Mouse (Mus musculus): ENCODE measurements around the gene Ap1b1. TPM values are rescaled to one million over a fixed set of nuclear protein-coding genes. Genes with fewer than 3 reads are reported as not detected.
A peak's percentile ranks its signal among the peaks of the same experiment; 100 is the strongest.

The Ap1b1 gene
- polyA plus RNA-seq, 1 experiment from 2014 or later, result 48.3 TPM

GRCm38 (mm10) chr11:4998352-4998751, 11.7 kb downstream of the Ap1b1 start:
- H3K36me3 ChIP-seq (ENCODE audit: control insufficient read depth, insufficient read depth, low read length), result no peaks in the 10 kb centered on the region
- ATAC-seq (ENCODE audit: low read depth), result no peak
- H3K4me2 ChIP-seq (ENCODE audit: low read depth, low read length), result no peak overlapping the region
- 0 out of 2 replicates have a peak overlapping the region, but pooled peaks have one; percentile 28 for H3K27ac ChIP-seq (ENCODE audit: low read length)
- H3K27me3 ChIP-seq (ENCODE audit: control insufficient read depth, insufficient read depth, low read depth, low read length), result no peaks in the 10 kb centered on the region
- WGBS, result 28% methylated on average over 3 of the region's 3 CpGs
- no peaks in the 10 kb centered on the region for H3K4me1 ChIP-seq (replicated peaks; ENCODE audit: control insufficient read depth, insufficient read depth, low read length)
- H3K9me3 ChIP-seq (ENCODE audit: control insufficient read depth, low read length), result no peaks in the 10 kb centered on the region
- no peak overlapping the region for H3K9ac ChIP-seq (ENCODE audit: low read length)
- no peak overlapping the region for H3K4me3 ChIP-seq (ENCODE audit: low read length)

GRCm38 (mm10) chr11:4998762-4999161, 12.1 kb downstream of the Ap1b1 start:
- Histone ChIP-seq H3K36me3 (ENCODE audit: control insufficient read depth, insufficient read depth, low read length) (no peaks in the 10 kb centered on the region), H3K27ac (ENCODE audit: low read length) (0 out of 2 replicates have a peak overlapping the region, but pooled peaks have one; percentile 28)

GRCm38 (mm10) chr11:5000241-5000640, 13.6 kb downstream of the Ap1b1 start:
- Histone ChIP-seq H3K27ac (ENCODE audit: low read length) (no peak overlapping the region), H3K4me2 (ENCODE audit: low read depth, low read length) (no peak overlapping the region), H3K4me1 (replicated peaks; ENCODE audit: control insufficient read depth, insufficient read depth, low read length) (no peaks in the 10 kb centered on the region), H3K9me3 (ENCODE audit: control insufficient read depth, low read length) (no peaks in the 10 kb centered on the region), H3K9ac (ENCODE audit: low read length) (no peak overlapping the region), H3K4me3 (ENCODE audit: low read length) (no peak overlapping the region), H3K36me3 (ENCODE audit: control insufficient read depth, insufficient read depth, low read length) (no peaks in the 10 kb centered on the region), H3K27me3 (ENCODE audit: control insufficient read depth, insufficient read depth, low read depth, low read length) (no peaks in the 10 kb centered on the region)
- 83% methylated on average over 1 of the region's 1 CpGs for WGBS
- no peak for ATAC-seq (ENCODE audit: low read depth)

More at GRCm38 (mm10) chr11:4998762-4999161, 12.1 kb downstream of the Ap1b1 start:
- WGBS, result 48% methylated on average over 1 of the region's 1 CpGs
- no peak for ATAC-seq (ENCODE audit: low read depth)
- no peaks in the 10 kb centered on the region for H3K4me1 ChIP-seq (replicated peaks; ENCODE audit: control insufficient read depth, insufficient read depth, low read length)
- no peak overlapping the region for H3K9ac ChIP-seq (ENCODE audit: low read length)
- H3K9me3 ChIP-seq (ENCODE audit: control insufficient read depth, low read length), result no peaks in the 10 kb centered on the region
- H3K27me3 ChIP-seq (ENCODE audit: control insufficient read depth, insufficient read depth, low read depth, low read length), result no peaks in the 10 kb centered on the region
- no peak overlapping the region for H3K4me2 ChIP-seq (ENCODE audit: low read depth, low read length)
- H3K4me3 ChIP-seq (ENCODE audit: low read length), result no peak overlapping the region

GRCm38 (mm10) chr11:5002826-5003225, 16.2 kb downstream of the Ap1b1 start:
- no peaks in the 10 kb centered on the region; the same call in 1 of the 2 replicates for H3K4me1 ChIP-seq (replicated peaks; ENCODE audit: control insufficient read depth, insufficient read depth, low read length)
- no peak overlapping the region for H3K4me3 ChIP-seq (ENCODE audit: low read length)
- no peak overlapping the region for H3K27ac ChIP-seq (ENCODE audit: low read length)
- no peak overlapping the region for H3K4me2 ChIP-seq (ENCODE audit: low read depth, low read length)
- H3K9ac ChIP-seq (ENCODE audit: low read length), result no peak overlapping the region
- H3K9me3 ChIP-seq (ENCODE audit: control insufficient read depth, low read length), result no peaks in the 10 kb centered on the region
- no peaks in the 10 kb centered on the region for H3K27me3 ChIP-seq (ENCODE audit: control insufficient read depth, insufficient read depth, low read depth, low read length)
- no peak for ATAC-seq (ENCODE audit: low read depth)
- WGBS, result 79% methylated on average over 4 of the region's 4 CpGs
- H3K36me3 ChIP-seq (ENCODE audit: control insufficient read depth, insufficient read depth, low read length), result no peaks in the 10 kb centered on the region

- ATAC-seq (ENCODE audit: low read depth), result no peak
- Histone ChIP-seq H3K9me3 (ENCODE audit: control insufficient read depth, low read length) (no peaks in the 10 kb centered on the region), H3K4me2 (ENCODE audit: low read depth, low read length) (no peak overlapping the region), H3K27ac (ENCODE audit: low read length) (no peak overlapping the region), H3K36me3 (ENCODE audit: control insufficient read depth, insufficient read depth, low read length) (no peaks in the 10 kb centered on the region), H3K4me1 (replicated peaks; ENCODE audit: control insufficient read depth, insufficient read depth, low read length) (no peaks in the 10 kb centered on the region; the same call in 1 of the 2 replicates), H3K4me3 (ENCODE audit: low read length) (no peak overlapping the region), H3K9ac (ENCODE audit: low read length) (no peak overlapping the region), H3K27me3 (ENCODE audit: control insufficient read depth, insufficient read depth, low read depth, low read length) (no peaks in the 10 kb centered on the region)
- 91% methylated on average over 2 of the region's 2 CpGs for WGBS
Observed at GRCm38 (mm10) chr11:5005528-5005927, 18.9 kb downstream of the Ap1b1 start.

- Histone ChIP-seq H3K27me3 (ENCODE audit: control insufficient read depth, insufficient read depth, low read depth, low read length) (no peaks in the 10 kb centered on the region), H3K36me3 (ENCODE audit: control insufficient read depth, insufficient read depth, low read length) (peaks cover 3% of the 10 kb centered on the region; the same call in 1 of the 2 replicates), H3K4me2 (ENCODE audit: low read depth, low read length) (no peak overlapping the region), H3K9ac (ENCODE audit: low read length) (no peak overlapping the region), H3K4me3 (ENCODE audit: low read length) (no peak overlapping the region), H3K4me1 (replicated peaks; ENCODE audit: control insufficient read depth, insufficient read depth, low read length) (no peaks in the 10 kb centered on the region; the same call in 1 of the 2 replicates), H3K9me3 (ENCODE audit: control insufficient read depth, low read length) (no peaks in the 10 kb centered on the region), H3K27ac (ENCODE audit: low read length) (no peak overlapping the region)
- ATAC-seq (ENCODE audit: low read depth), result no peak
- 70% methylated on average over 1 of the region's 1 CpGs for WGBS
Observed at GRCm38 (mm10) chr11:5007186-5007585, 20.6 kb downstream of the Ap1b1 start.

- ATAC-seq (ENCODE audit: low read depth), result no peak
- Histone ChIP-seq H3K27ac (ENCODE audit: low read length) (no peak overlapping the region), H3K9me3 (ENCODE audit: control insufficient read depth, low read length) (no peaks in the 10 kb centered on the region), H3K36me3 (ENCODE audit: control insufficient read depth, insufficient read depth, low read length) (peaks cover 6% of the 10 kb centered on the region; the same call in 1 of the 2 replicates), H3K27me3 (ENCODE audit: control insufficient read depth, insufficient read depth, low read depth, low read length) (no peaks in the 10 kb centered on the region), H3K4me3 (ENCODE audit: low read length) (no peak overlapping the region), H3K9ac (ENCODE audit: low read length) (no peak overlapping the region), H3K4me1 (replicated peaks; ENCODE audit: control insufficient read depth, insufficient read depth, low read length) (no peaks in the 10 kb centered on the region; the same call in 1 of the 2 replicates), H3K4me2 (ENCODE audit: low read depth, low read length) (no peak overlapping the region)
- 65% methylated on average over 3 of the region's 3 CpGs for WGBS
Observed at GRCm38 (mm10) chr11:5008867-5009266, 22.2 kb downstream of the Ap1b1 start.

GRCm38 (mm10) chr11:5009354-5010074, 22.9 kb downstream of the Ap1b1 start:
- no peak overlapping the region for H3K27ac ChIP-seq (ENCODE audit: low read length)
- WGBS, result 68% methylated on average over 3 of the region's 3 CpGs
- no peaks in the 10 kb centered on the region for H3K9me3 ChIP-seq (ENCODE audit: control insufficient read depth, low read length)
- H3K36me3 ChIP-seq (ENCODE audit: control insufficient read depth, insufficient read depth, low read length), result peaks cover 6% of the 10 kb centered on the region; the same call in 1 of the 2 replicates
- no peaks in the 10 kb centered on the region for H3K27me3 ChIP-seq (ENCODE audit: control insufficient read depth, insufficient read depth, low read depth, low read length)
- ATAC-seq (ENCODE audit: low read depth), result no peak
- no peak overlapping the region for H3K9ac ChIP-seq (ENCODE audit: low read length)
- H3K4me2 ChIP-seq (ENCODE audit: low read depth, low read length), result no peak overlapping the region
- H3K4me1 ChIP-seq (replicated peaks; ENCODE audit: control insufficient read depth, insufficient read depth, low read length), result no peaks in the 10 kb centered on the region; the same call in 1 of the 2 replicates
- no peak overlapping the region for H3K4me3 ChIP-seq (ENCODE audit: low read length)

- Histone ChIP-seq H3K9ac (ENCODE audit: low read length) (no peak overlapping the region), H3K36me3 (ENCODE audit: control insufficient read depth, insufficient read depth, low read length) (peaks cover 6% of the 10 kb centered on the region; the same call in 1 of the 2 replicates), H3K4me3 (ENCODE audit: low read length) (no peak overlapping the region), H3K27ac (ENCODE audit: low read length) (no peak overlapping the region), H3K4me2 (ENCODE audit: low read depth, low read length) (no peak overlapping the region), H3K27me3 (ENCODE audit: control insufficient read depth, insufficient read depth, low read depth, low read length) (no peaks in the 10 kb centered on the region), H3K4me1 (replicated peaks; ENCODE audit: control insufficient read depth, insufficient read depth, low read length) (no peaks in the 10 kb centered on the region; the same call in 1 of the 2 replicates), H3K9me3 (ENCODE audit: control insufficient read depth, low read length) (no peaks in the 10 kb centered on the region)
- no peak for ATAC-seq (ENCODE audit: low read depth)
- WGBS, result 79% methylated on average over 1 of the region's 1 CpGs
Observed at GRCm38 (mm10) chr11:5010205-5010604, 23.6 kb downstream of the Ap1b1 start.

All from lung, embryonic 16.5 days (tissue).